Mouse (Mus musculus): ENCODE data around the gene Slc25a26.

Slc25a26 gene

DNA sequence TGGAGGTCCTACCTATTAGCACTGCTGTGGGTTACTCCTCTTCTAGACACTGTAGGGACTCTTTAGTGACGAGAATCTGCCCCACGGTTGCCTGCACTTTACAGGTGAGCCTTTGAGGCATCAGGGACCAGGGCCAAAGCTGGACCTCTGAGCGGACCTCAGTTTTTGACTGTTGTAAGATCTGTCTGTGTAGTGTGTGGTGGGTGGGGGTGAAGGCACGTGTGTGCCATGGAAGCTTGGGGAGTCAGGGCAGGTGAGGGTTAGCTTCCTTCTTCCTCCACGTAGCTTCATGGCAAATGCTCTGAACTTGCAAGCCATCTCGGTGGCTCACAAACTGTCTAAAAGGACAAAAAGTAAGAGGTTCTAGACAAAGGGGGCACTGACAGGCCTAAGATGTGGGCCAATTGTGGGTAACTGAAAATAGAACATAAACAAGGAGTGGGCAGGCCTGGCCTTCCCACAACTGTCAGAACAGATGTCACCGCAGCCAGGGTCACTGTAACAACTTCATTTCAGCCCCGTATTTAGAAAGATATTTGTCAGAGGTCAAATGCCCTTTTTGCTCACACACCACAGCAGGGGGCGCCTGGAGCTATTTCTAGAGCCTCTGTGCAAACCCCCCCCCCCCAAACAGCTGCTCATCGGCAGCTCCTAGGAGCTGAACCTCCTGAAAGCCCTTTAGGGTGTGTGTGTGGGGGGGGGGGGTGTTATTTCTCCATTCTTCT is 96.8 kb downstream of the Slc25a26 start:
- DNase-seq (ENCODE audit: extremely low read depth, low read depth, low spot score), result no peak

DNA sequence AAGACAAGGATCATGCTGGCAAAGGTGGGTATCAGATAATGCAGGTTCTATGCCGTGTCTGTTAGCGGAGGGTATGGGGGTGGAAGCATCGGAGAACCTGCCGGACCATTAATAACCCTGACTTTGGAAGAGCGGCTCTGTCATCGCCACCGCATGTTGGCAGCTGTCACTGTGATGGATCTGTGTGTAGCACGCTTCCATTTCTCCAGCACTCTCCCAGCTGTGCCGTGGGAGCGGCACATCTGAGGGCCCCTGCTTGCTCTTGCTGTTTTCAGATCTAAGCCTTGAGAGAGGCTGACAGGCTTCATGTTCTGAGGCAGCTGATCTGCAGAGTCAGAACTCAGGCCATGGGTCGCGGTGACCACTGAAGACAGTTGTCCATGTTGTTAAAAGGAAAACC is 98.3 kb downstream of the Slc25a26 start:
- DNase-seq (ENCODE audit: extremely low read depth, low read depth, low spot score), result no peak

GRCm38 (mm10) chr6:94599016-94599415 is 98.9 kb downstream of the Slc25a26 start:
- DNase-seq (ENCODE audit: extremely low read depth, low read depth, low spot score), result no peak

- no peak for DNase-seq (ENCODE audit: extremely low read depth, low read depth, low spot score)
Observed at GRCm38 (mm10) chr6:94601101-94601500, 101.0 kb downstream of the Slc25a26 start.

GRCm38 (mm10) chr6:94601811-94602210 is 101.7 kb downstream of the Slc25a26 start:
- DNase-seq (ENCODE audit: extremely low read depth, low read depth, low spot score), result no peak

DNA sequence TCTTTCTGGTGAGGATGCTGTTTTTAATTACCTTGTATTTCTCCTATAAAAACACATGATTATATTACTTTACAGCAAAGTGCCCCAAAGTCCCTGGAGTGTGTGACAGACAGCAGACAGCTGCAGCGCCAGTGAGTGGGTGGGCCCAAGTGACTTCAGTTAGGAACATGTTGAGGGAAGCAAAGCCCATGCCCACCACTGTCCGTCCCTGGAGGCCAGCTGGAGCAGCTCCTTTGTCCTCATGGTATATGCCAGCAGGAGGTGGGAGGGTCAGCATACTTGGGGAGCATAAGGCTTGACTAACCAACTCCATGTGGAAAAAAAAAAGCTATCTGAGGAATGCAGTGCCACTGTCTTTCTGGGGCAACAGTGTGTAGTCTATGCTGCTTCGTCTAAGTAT is 103.9 kb downstream of the Slc25a26 start:
- no peak for DNase-seq (ENCODE audit: extremely low read depth, low read depth, low spot score)

GRCm38 (mm10) chr6:94604546-94604945 is 104.4 kb downstream of the Slc25a26 start:
- DNase-seq (ENCODE audit: extremely low read depth, low read depth, low spot score), result no peak

- DNase-seq (ENCODE audit: extremely low read depth, low read depth, low spot score), result no peak
Observed at GRCm38 (mm10) chr6:94613235-94613895, 113.2 kb downstream of the Slc25a26 start.

- no peak for DNase-seq (ENCODE audit: extremely low read depth, low read depth, low spot score)
Observed at GRCm38 (mm10) chr6:94614346-94614745, 114.2 kb downstream of the Slc25a26 start.

DNA sequence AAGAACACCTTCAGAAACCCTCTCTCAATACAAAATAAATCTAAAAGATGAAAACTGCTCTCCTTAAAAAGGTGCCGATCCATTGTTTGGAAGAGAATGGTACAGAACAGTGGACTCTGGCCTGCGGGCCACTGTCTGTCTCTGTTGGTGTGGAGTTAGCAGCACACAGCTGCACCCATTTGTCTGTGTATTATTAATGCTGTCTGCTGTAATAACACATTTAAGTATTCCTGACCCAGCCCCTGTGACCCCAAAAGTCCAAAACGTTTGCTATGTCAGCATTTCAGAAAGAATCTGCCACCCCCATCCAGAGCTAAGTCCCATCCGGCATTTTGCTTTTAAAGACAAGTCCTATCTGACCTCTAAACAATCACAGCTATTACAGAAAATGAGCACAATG is 115.8 kb downstream of the Slc25a26 start:
- no peak for DNase-seq (ENCODE audit: extremely low read depth, low read depth, low spot score)

- DNase-seq (ENCODE audit: extremely low read depth, low read depth, low spot score), result no peak
Observed at GRCm38 (mm10) chr6:94618671-94619070, 118.5 kb downstream of the Slc25a26 start.

DNA sequence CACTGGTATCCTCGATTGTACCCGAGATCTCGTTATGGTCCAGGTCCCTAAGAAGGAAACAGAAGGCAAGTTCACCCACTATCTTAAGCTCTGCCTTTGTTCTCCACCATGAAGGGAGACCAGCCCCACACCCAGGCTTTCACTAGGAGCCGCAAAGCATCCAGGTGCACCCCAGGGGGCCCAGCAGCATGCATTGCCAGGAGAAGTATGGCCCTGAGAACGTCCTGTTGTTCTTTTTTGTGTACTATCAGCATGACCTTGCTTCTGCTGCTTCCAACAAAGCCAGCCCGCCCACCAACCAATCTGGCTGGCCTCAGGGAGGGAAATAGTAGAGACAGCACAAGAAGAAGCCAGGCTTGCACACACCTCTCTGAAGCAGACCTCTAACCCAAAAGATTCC is 120.2 kb downstream of the Slc25a26 start:
- no peak for DNase-seq (ENCODE audit: extremely low read depth, low read depth, low spot score)

DNA sequence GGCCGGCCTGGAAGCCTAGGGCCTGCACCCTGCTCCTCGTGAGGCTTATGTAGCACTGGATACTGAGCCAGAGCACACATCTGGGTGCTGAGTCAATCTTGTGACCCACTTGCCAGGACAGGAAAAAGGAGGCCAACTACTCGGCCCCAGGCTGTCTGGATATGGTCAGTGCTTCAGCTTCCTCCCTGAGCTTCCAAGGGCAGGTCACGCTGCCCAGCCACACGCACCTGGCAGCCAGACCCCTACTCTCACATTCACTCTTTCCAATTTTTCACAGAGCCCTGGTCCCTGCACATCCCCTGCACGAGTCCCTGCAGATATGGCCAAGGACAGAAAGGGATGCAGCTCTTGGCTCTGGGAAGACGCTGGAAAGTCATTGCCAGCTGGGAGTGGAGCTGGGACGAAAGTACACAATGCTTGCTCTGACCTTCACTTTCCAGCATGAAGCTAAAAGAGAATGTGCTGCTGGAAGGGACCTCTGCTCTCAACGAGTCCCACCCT is 120.7 kb downstream of the Slc25a26 start:
- no peak for DNase-seq (ENCODE audit: extremely low read depth, low read depth, low spot score)

DNA sequence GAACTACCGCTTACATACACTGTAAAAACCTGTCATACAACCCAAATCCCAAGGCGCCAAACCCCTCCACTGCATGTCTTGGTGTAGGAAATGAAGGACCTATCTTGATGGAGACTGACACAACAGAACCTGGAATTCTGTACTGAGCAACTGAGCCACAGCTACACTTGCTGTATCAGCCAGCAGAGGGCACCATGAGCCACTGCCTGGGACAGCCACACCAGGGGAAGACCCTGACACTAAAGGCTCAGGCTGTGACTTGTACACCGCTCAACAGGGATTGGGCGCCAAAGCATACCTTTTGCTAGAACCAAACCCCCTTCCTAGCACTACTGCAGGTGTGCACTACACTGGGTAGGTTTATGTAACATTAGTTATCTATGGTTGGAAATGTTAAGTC is 122.9 kb downstream of the Slc25a26 start:
- DNase-seq (ENCODE audit: extremely low read depth, low read depth, low spot score), result no peak

GRCm38 (mm10) chr6:94624543-94624942 is 124.4 kb downstream of the Slc25a26 start:
- DNase-seq (ENCODE audit: extremely low read depth, low read depth, low spot score), result no peak

DNA sequence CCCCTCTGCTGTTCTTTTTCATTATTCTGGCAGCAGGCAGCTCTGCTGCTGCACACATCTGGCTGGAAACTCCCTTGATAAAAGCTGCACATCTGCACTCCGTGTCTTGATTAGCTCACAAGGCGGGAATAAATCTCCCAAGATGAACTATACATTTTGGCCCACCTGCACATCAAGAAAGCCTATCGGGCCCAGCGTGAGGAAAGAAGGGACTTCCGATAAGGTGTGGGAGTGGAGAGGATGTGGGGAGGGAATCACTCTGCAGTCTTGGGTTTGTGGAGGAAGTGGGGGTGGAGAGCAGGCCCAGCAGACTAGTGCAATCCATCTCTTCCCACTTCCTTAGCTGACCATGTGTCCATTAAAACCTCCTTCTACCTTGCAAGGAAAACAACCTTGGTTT is 125.8 kb downstream of the Slc25a26 start:
- DNase-seq (ENCODE audit: extremely low read depth, low read depth, low spot score), result no peak

GRCm38 (mm10) chr6:94626807-94627206 is 126.7 kb downstream of the Slc25a26 start:
- no peak for DNase-seq (ENCODE audit: extremely low read depth, low read depth, low spot score)

DNA sequence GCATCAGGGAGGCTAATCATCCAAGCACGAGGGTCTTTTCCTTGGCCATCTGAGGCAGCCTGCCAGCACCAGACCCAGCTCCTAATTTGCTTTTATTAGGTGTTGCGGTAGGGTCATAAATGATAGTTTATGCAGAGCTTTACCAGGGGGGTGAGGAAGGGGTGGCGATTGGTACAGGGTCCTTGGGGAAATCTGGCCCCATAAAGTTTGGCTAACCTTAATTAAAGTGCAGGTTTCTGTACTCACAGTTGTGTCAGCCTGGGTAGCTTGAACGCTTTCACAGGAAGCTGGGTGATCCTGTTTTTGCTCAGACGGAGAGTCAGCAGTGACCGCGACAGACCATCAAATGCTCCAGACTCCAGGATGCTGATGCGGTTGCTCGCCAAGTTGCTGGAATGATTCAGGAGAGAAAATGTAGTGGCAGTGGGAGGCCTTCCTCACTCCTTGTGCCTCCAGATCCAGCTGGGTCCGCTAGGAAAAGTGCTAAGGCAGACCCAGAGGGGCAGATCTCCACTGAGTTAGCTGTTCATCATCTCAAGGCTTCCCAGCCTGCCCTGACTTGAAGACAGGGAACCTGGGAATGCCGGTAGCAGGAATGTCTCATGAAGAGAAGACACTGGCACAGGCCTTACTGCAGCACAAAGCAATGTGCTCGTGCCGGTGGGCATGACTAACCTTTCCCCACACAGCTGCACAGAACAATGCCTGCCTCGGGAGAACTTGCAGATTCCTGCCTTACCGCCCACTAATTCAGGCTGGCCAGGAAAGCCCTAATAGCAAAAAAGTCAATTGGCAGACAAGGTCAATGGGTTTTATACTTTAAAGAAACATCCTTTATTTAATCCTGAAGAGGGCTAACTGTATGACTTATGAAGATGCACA is 127.8 kb downstream of the Slc25a26 start:
- DNase-seq (ENCODE audit: extremely low read depth, low read depth, low spot score), result peak; percentile 80

GRCm38 (mm10) chr6:94628787-94629186 is 128.7 kb downstream of the Slc25a26 start:
- DNase-seq (ENCODE audit: extremely low read depth, low read depth, low spot score), result no peak

GRCm38 (mm10) chr6:94631051-94631778 is 131.1 kb downstream of the Slc25a26 start:
- DNase-seq (ENCODE audit: extremely low read depth, low read depth, low spot score), result no peak

DNA sequence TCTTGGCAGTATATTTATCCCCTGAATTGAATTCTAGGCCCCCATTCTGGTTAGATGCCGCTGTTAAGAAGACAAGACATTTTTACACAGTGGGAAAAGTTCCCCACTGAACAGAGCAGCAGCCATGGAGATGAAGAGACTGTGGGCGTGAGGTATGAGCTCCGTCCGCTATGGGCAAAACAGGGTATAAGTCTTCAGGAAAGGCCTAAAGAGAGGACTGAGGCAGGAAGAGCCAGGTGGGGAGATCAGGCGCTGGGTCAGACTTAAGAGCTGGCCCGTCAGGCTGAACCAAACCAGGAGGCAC is 131.6 kb downstream of the Slc25a26 start:
- DNase-seq (ENCODE audit: extremely low read depth, low read depth, low spot score), result no peak

Measured in fat pad, adult 2 months (tissue).